Mouse (Mus musculus) cerebellum, adult 11-12 months (tissue): ENCODE measurements around the gene Sart3.
A peak's percentile ranks its signal among the peaks of the same experiment; 100 is the strongest.

ENCODE experiments used
- DNase-seq: peaks from one replicate; pipeline ENCODE4 v3.0.0; 2022

The Sart3 gene

DNA sequence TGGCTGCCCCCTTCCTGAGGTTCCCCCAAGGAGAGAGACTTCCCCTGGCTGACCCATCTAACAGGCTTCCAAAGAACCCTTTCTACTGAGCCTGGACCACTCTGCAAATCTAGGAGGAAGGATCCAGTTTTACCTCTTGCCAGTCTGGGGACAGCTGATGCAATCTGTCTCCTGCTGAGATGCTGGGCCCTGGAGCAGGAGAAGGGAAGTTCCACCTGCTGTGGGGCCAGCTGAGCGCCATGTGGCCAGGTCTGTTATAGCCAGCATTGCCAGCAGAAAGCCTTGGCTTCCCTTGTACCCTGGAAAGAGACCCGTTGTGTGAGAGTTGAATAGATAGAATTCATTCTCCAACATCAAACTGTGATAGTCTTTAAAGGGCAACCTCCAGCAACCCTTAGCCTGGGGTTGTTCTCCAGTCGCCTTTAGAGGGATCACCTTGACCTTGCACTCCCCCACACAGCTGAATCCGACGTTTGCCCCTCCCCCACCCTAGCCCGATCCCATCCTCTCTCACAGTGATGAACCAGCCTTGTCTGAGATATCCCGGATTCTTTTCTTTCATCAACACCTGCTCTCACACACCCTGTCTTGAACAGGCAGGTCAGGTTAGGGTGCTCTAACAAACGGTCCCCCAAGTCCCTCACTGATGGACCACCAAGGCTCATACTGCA, 48.6 kb downstream of the Sart3 start:
- DNase-seq: peak; percentile 99

GRCm38 (mm10) chr5:113722224-113723013, 49.9 kb downstream of the Sart3 start:
- peak; percentile 84 for DNase-seq

- DNase-seq: peak; percentile 81
These were observed 53.1 kb downstream of the Sart3 start for GRCm38 (mm10) chr5:113719221-113719661.

- DNase-seq: no peak
These were observed 55.5 kb downstream of the Sart3 start for GRCm38 (mm10) chr5:113716581-113717388.

DNA sequence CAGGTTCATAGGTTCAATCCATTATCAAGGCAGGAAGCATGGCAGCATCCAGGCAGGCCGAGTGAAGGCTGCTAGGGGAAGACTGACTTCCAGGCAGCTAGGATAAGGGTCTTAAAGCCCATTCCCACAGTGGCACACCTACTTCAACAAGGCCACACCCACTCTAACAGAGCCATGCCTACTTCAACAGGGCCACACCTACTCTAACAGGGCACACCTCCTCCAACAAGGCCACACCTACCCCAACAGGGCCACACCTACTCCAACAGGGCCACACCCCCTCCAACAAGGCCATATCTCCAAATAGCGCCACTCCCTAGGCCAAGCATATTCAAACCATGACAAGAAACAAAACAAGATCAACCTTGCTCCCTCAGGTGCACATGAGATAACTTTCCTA, 59.4 kb downstream of the Sart3 start:
- no peak for DNase-seq

GRCm38 (mm10) chr5:113703803-113704585, 68.3 kb downstream of the Sart3 start:
- no peak for DNase-seq

GRCm38 (mm10) chr5:113700388-113701023, 71.8 kb downstream of the Sart3 start:
- no peak for DNase-seq

DNA sequence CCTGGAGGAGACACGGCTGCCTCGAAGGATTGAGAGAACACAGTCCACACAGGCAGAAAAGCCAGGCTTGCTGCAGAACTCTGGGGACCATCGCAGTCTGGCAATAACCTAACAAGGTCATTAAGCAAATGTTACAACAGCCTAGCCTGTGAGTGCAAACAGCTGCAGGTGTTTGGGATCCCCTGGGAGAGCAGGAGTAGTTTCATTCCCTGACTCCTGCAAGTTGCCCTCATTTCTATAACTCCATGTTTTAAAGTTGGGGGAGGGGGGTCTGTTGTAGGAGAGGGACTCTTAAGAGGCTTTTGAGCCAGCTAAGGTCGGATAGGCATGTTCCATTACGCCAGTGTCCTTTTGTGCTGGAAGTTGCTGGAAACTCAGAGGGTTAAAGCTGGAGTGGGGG, 77.9 kb downstream of the Sart3 start:
- no peak for DNase-seq

GRCm38 (mm10) chr5:113694000-113694399, 78.3 kb downstream of the Sart3 start:
- no peak for DNase-seq

DNA sequence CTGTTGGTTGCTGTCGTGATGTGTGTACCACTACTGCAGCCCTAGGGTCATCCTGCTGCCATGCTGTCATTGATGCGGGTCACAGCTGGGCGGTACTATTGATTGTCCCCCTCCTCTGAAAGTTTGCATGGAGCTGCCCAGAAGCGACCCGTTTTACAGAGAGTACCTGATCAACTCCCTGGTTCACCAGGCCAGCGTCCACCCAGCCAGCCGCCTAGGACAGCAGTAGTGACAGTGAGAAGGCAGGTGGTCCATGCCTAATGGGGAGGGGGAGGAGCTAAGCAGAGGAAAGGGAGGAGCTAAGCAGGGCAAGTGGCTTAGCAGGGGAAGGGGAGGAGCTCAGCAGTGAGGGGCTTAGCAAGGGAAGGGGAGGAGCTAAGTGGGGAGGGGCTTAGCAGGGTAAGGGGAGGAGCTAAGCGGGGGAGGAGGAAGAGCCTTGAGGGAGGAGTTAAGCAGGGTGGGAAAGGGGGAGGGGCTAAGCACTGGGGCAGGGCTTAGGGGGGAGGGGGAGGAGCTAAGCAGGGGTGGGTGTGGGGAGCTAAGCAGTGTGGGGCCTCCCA, 79.0 kb downstream of the Sart3 start:
- DNase-seq: peak; percentile 59
